Mouse (Mus musculus) olfactory bulb, adult 2 months (tissue): ENCODE results near the gene Tdrd3.

ENCODE experiments used
- CTCF ChIP-seq: fragments of 200-500 bp; IDR thresholded peaks from 2 replicates; pipeline ENCODE4 v1.5.1; 2012; ENCODE audit warnings: low read depth, mild to moderate bottlenecking, low read length, moderate library complexity; ENCODE audit not compliant: insufficient read depth
- POLR2A ChIP-seq: fragments of 200-500 bp; IDR thresholded peaks from 2 replicates; pipeline ENCODE4 v1.6.1; 2012; ENCODE audit warnings: mild to moderate bottlenecking, low read depth, low read length, moderate library complexity; ENCODE audit not compliant: insufficient read depth

DNA sequence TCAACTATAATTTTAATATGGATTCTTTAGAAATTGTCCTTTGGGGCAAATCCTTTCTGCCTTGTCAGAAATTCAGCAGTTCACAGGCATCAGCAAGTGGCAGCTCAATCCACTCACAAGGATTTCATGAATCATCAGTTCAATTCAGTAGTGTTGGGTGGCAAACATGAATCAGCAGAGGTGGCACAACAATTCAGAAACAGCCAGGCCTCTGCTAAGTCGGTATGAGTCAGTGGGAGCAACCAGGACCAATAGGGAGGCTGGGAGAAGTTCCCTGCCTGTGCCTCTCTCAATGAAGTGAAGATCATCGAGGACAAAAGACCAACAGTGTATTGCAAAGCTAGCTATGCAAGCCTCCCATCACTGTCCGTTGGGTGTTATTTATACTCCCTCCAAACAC, 135.8 kb downstream of the Tdrd3 start:
- TF ChIP-seq POLR2A (no peak), CTCF (no peak)
